8 mouse cellular contexts compared by ENCODE assay signal in genomic region chr11:118418834-118419504, GRCm38 (mm10). TPM values are rescaled to one million over a fixed set of nuclear protein-coding genes. Genes with fewer than 3 reads are reported as not detected.
DNase-seq lines count a peak whose midpoint lies in the region; ATAC-seq and TF ChIP-seq lines count a peak whose summit lies in the region.

Gene Cant1, minus strand, starts transcription at chr11:118419086.

- WGBS in kidney, embryonic 14.5 days = under 1% methylated on average over 47 of the region's 50 CpGs
- WGBS in limb, embryonic 15.5 days = under 1% methylated on average over 47 of the region's 50 CpGs

- H3K9me3 ChIP-seq in kidney, embryonic 14.5 days (ENCODE audit: control insufficient read depth, low read length) = no peaks in the 10 kb centered on the region
- H3K9me3 ChIP-seq in limb, embryonic 15.5 days = no peaks in the 10 kb centered on the region

- H3K4me1 ChIP-seq in bone marrow macrophage, adult 2 months (ENCODE audit: control insufficient read depth, insufficient read depth, low read length) = peaks cover 36% of the 10 kb centered on the region
- H3K4me1 ChIP-seq in embryonic fibroblast, embryonic 13.5 days (ENCODE audit: control insufficient read depth, insufficient read depth, low read length) = peaks cover 14% of the 10 kb centered on the region
- peaks cover 15% of the 10 kb centered on the region for H3K4me1 ChIP-seq in kidney, embryonic 14.5 days (ENCODE audit: control insufficient read depth, insufficient read depth, low read length)
- peaks cover 43% of the 10 kb centered on the region for H3K4me1 ChIP-seq in limb, embryonic 15.5 days

- H3K9ac ChIP-seq in kidney, embryonic 14.5 days (ENCODE audit: low read depth, low read length) = peak within 1 kb of the TSS; percentile 89
- peak within 1 kb of the TSS; percentile 99 for H3K9ac ChIP-seq in limb, embryonic 15.5 days

- TF ChIP-seq CTCF in bone marrow macrophage, adult 2 months (IDR thresholded peaks at IDR 0.05; ENCODE audit: low read depth, low read length) = no peak
- no peak for TF ChIP-seq CTCF in embryonic fibroblast, embryonic 13.5 days (IDR thresholded peaks at IDR 0.05; ENCODE audit: borderline replicate concordance, insufficient read depth, low read length)

- peak within 1 kb of the TSS; percentile 73 for H3K4me3 ChIP-seq in bone marrow macrophage, adult 2 months (ENCODE audit: insufficient read depth, low read length)
- H3K4me3 ChIP-seq in embryonic fibroblast, embryonic 13.5 days (ENCODE audit: insufficient read depth, low read length) = peak within 1 kb of the TSS; percentile 92
- H3K4me3 ChIP-seq in kidney, embryonic 14.5 days (ENCODE audit: low read length) = peak within 1 kb of the TSS; percentile 78
- peak within 1 kb of the TSS; percentile 97 for H3K4me3 ChIP-seq in limb, embryonic 15.5 days

- peak within 1 kb of the TSS; percentile 66 for H3K4me2 ChIP-seq in kidney, embryonic 14.5 days (replicated peaks; ENCODE audit: low read depth, low read length)
- H3K4me2 ChIP-seq in limb, embryonic 15.5 days = peak within 1 kb of the TSS; percentile 82

- H3K27me3 ChIP-seq in kidney, embryonic 14.5 days (ENCODE audit: control insufficient read depth, insufficient read depth, low read length) = no peaks in the 10 kb centered on the region
- H3K27me3 ChIP-seq in limb, embryonic 15.5 days = no peaks in the 10 kb centered on the region

- DNase-seq in A20 (ENCODE audit: low read depth, low spot score) = peak; percentile 98
- DNase-seq in heart, adult 9 months (ENCODE audit: low spot score in 2 of 2) = peak; percentile 98 to 99
- DNase-seq in monocyte, adult 2 months (ENCODE audit: low read depth in 1 of 2, low spot score in 2 of 2) = peak; percentile 92 to 93
- DNase-seq in spleen, postnatal 36 days (ENCODE audit: low spot score in 2 of 2) = peak; percentile 99

- no peak for TF ChIP-seq POLR2A in bone marrow macrophage, adult 2 months (IDR thresholded peaks at IDR 0.05; ENCODE audit: borderline replicate concordance, low read depth, low read length)
- TF ChIP-seq POLR2A in embryonic fibroblast, embryonic 13.5 days (IDR thresholded peaks at IDR 0.05; ENCODE audit: low read depth, low read length) = peak; percentile 57

- peak; percentile 95 for ATAC-seq in kidney, embryonic 14.5 days (ENCODE audit: low FRiP score, low TSS enrichment)
- ATAC-seq in limb, embryonic 15.5 days (ENCODE audit: insufficient number of reproducible peaks, low FRiP score, low TSS enrichment, low read depth) = peak; percentile 92

- H3K27ac ChIP-seq in bone marrow macrophage, adult 2 months (ENCODE audit: insufficient read depth, low read depth, low read length) = peak within 1 kb of the TSS; percentile 65
- H3K27ac ChIP-seq in embryonic fibroblast, embryonic 13.5 days (ENCODE audit: insufficient read depth, low read length) = no peak within 1 kb of the TSS
- no peak within 1 kb of the TSS; the same call in 1 of the 2 replicates for H3K27ac ChIP-seq in kidney, embryonic 14.5 days (ENCODE audit: low read depth, low read length)
- H3K27ac ChIP-seq in limb, embryonic 15.5 days = peak within 1 kb of the TSS; percentile 84

- H3K36me3 ChIP-seq in kidney, embryonic 14.5 days (ENCODE audit: control insufficient read depth, insufficient read depth, low read length) = peaks cover 16% of the 10 kb centered on the region
- peaks cover 29% of the 10 kb centered on the region for H3K36me3 ChIP-seq in limb, embryonic 15.5 days

RNA-seq across cellular contexts. Expression of gene Cant1, which starts in this region (rescaled TPM):
- polyA plus RNA-seq in bone marrow macrophage, adult 2 months (2012; ENCODE audit: insufficient read depth, insufficient read length, missing spikeins) = 31.9 and 36.2 TPM in 2 replicates
- 28.2 and 29.9 TPM in 2 replicates for polyA plus RNA-seq in embryonic fibroblast, embryonic 13.5 days (2011; ENCODE audit: insufficient read length, low read depth, missing spikeins)
- polyA plus RNA-seq in kidney, embryonic 14.5 days (2014; fragmentation: Nextera tagmentation; extraction: Ambion mirVana) = 19.0 and 24.1 TPM in 2 replicates
- polyA plus RNA-seq in limb, embryonic 15.5 days (2015; fragmentation: Nextera tagmentation; extraction: Ambion mirVana) = 29.3 and 30.6 TPM in 2 replicates

Comparison
In these comparisons a context has a peak if more than half of its experiments do, and no peak if none do; other contexts are left out.
1. H3K27ac ChIP-seq: peak in bone marrow macrophage, adult 2 months (single experiment) and limb, embryonic 15.5 days (single experiment); none in embryonic fibroblast, embryonic 13.5 days (single experiment) and kidney, embryonic 14.5 days (single experiment).
2. Peak in every context shown above with its lines, with median percentiles within 50 percentile points of each other: DNase-seq and H3K4me3 ChIP-seq.